Mouse (Mus musculus) embryonic facial prominence, embryonic 12.5 days (tissue): ENCODE results near the gene Pfdn6. TPM values are rescaled to one million over a fixed set of nuclear protein-coding genes. Genes with fewer than 3 reads are reported as not detected.
"Not testable (repeated sequence)": the region's sequence is repeated elsewhere in the genome, so short reads cannot be mapped to it uniquely, and the experiment has no call there.

Experiments
- ATAC-seq: fragments of 200-750 bp; cut with Nextera tagmentation; 2 replicates; pipeline ENCODE4 v1.8.0; 2017; ENCODE audit not compliant: insufficient number of reproducible peaks, insufficient read depth, low FRiP score, low TSS enrichment
- H3K27ac ChIP-seq: fragments of 300-500 bp; sonication (generic); 2 replicates; pipeline ENCODE4 v1.5.1; 2016; ENCODE audit warnings: mild to moderate bottlenecking
- H3K27me3 ChIP-seq: fragments of 300-500 bp; sonication (generic); 2 replicates; pipeline ENCODE4 v1.6.1; 2016; ENCODE audit warnings: mild to moderate bottlenecking, moderate library complexity
- H3K36me3 ChIP-seq: fragments of 300-500 bp; sonication (generic); 2 replicates; pipeline ENCODE4 v1.6.1; 2016; ENCODE audit warnings: mild to moderate bottlenecking
- H3K4me1 ChIP-seq: fragments of 300-500 bp; sonication (generic); 2 replicates; pipeline ENCODE4 v1.6.1; 2016
- H3K4me2 ChIP-seq: fragments of 300-500 bp; sonication (generic); replicated peaks from 2 replicates; pipeline ENCODE4 v1.6.1; 2016; ENCODE audit warnings: mild to moderate bottlenecking, moderate library complexity
- H3K4me3 ChIP-seq: fragments of 300-500 bp; sonication (generic); 2 replicates; pipeline ENCODE4 v1.5.1; 2016; ENCODE audit warnings: mild to moderate bottlenecking
- H3K9ac ChIP-seq: fragments of 300-500 bp; sonication (generic); 2 replicates; pipeline ENCODE4 v1.6.1; 2016; ENCODE audit warnings: mild to moderate bottlenecking, moderate library complexity
- H3K9me3 ChIP-seq: fragments of 300-500 bp; sonication (generic); 2 replicates; pipeline ENCODE4 v1.6.1; 2016; ENCODE audit warnings: mild to moderate bottlenecking, moderate library complexity
- WGBS: fragments of 180-500 bp; shearing (Covaris S2); methylation state at CpG from one replicate; pipeline ENCODE4 v1.1.7; 2016; 5-methylcytosine and 5-hydroxymethylcytosine counted together
- polyA plus RNA-seq: library from polyadenylated mRNA; unstranded; fragments of >200 nt; fragmentation: Nextera tagmentation; extraction: Ambion mirVana; gene quantifications from 2 replicates; pipeline ENCODE4 v1.2.1, GENCODE M21; 2016

The Pfdn6 gene
- polyA plus RNA-seq, 1 experiment from 2014 or later: 184 TPM

GRCm38 (mm10) chr17:33900989-33901314 is 39.2 kb downstream of the Pfdn6 start:
- no peak for ATAC-seq
- 77% methylated on average over 4 of the region's 4 CpGs for WGBS

GRCm38 (mm10) chr17:33900281-33900988 is 39.7 kb downstream of the Pfdn6 start:
- Histone ChIP-seq H3K36me3 (no peaks in the 10 kb centered on the region), H3K9ac (no peak overlapping the region), H3K27ac (no peak overlapping the region), H3K4me3 (no peak overlapping the region), H3K27me3 (no peaks in the 10 kb centered on the region), H3K9me3 (no peaks in the 10 kb centered on the region), H3K4me2 (no peak overlapping the region), H3K4me1 (no peaks in the 10 kb centered on the region)
- WGBS: 66% methylated on average over 7 of the region's 7 CpGs
- ATAC-seq: no peak

More at GRCm38 (mm10) chr17:33900989-33901314, 39.2 kb downstream of the Pfdn6 start:
- Histone ChIP-seq H3K4me3 (no peak overlapping the region), H3K36me3 (no peaks in the 10 kb centered on the region), H3K27ac (no peak overlapping the region), H3K9me3 (no peaks in the 10 kb centered on the region), H3K27me3 (no peaks in the 10 kb centered on the region), H3K4me1 (no peaks in the 10 kb centered on the region), H3K9ac (no peak overlapping the region), H3K4me2 (no peak overlapping the region)

- H3K27ac ChIP-seq: no peak overlapping the region
- H3K36me3 ChIP-seq: no peaks in the 10 kb centered on the region
- H3K9me3 ChIP-seq: no peaks in the 10 kb centered on the region
- no peak overlapping the region for H3K9ac ChIP-seq
- WGBS: 83% methylated on average over 4 of the region's 4 CpGs
- no peaks in the 10 kb centered on the region for H3K4me1 ChIP-seq
- H3K4me2 ChIP-seq: no peak overlapping the region
- no peaks in the 10 kb centered on the region for H3K27me3 ChIP-seq
- ATAC-seq: no peak
- no peak overlapping the region for H3K4me3 ChIP-seq
These were observed 40.5 kb downstream of the Pfdn6 start for GRCm38 (mm10) chr17:33899642-33900041.

GRCm38 (mm10) chr17:33898193-33898592 is 42.0 kb downstream of the Pfdn6 start:
- not testable (repeated sequence) for H3K27me3 ChIP-seq, H3K9me3 ChIP-seq, H3K4me3 ChIP-seq, H3K4me2 ChIP-seq, ATAC-seq, H3K9ac ChIP-seq, H3K27ac ChIP-seq, H3K4me1 ChIP-seq, H3K36me3 ChIP-seq
- 85% methylated on average over 4 of the region's 4 CpGs for WGBS

- no peaks in the 10 kb centered on the region for H3K36me3 ChIP-seq
- H3K27me3 ChIP-seq: no peaks in the 10 kb centered on the region
- H3K27ac ChIP-seq: no peak overlapping the region
- no peak overlapping the region for H3K4me3 ChIP-seq
- no peak overlapping the region for H3K9ac ChIP-seq
- H3K9me3 ChIP-seq: no peaks in the 10 kb centered on the region
- 36% methylated on average over 6 of the region's 6 CpGs for WGBS
- no peaks in the 10 kb centered on the region for H3K4me1 ChIP-seq
- ATAC-seq: no peak
- no peak overlapping the region for H3K4me2 ChIP-seq
These were observed 42.9 kb downstream of the Pfdn6 start for GRCm38 (mm10) chr17:33897114-33897794.

GRCm38 (mm10) chr17:33893011-33893410 is 47.1 kb downstream of the Pfdn6 start:
- not testable (repeated sequence) for H3K36me3 ChIP-seq, H3K9ac ChIP-seq, H3K4me3 ChIP-seq, H3K27me3 ChIP-seq, H3K27ac ChIP-seq, H3K9me3 ChIP-seq, H3K4me2 ChIP-seq, ATAC-seq, H3K4me1 ChIP-seq
- WGBS: 74% methylated on average over 4 of the region's 4 CpGs

- H3K27ac ChIP-seq: no peak overlapping the region
- no peak overlapping the region for H3K4me2 ChIP-seq
- H3K27me3 ChIP-seq: no peaks in the 10 kb centered on the region
- ATAC-seq: no peak
- H3K4me1 ChIP-seq: peaks cover 10% of the 10 kb centered on the region
- H3K4me3 ChIP-seq: no peak overlapping the region
- H3K9me3 ChIP-seq: no peaks in the 10 kb centered on the region
- H3K36me3 ChIP-seq: no peaks in the 10 kb centered on the region
- WGBS: 22% methylated on average over 7 of the region's 7 CpGs
- no peak overlapping the region for H3K9ac ChIP-seq
These were observed 47.7 kb downstream of the Pfdn6 start for GRCm38 (mm10) chr17:33892429-33892828.

GRCm38 (mm10) chr17:33891892-33892291 is 48.3 kb downstream of the Pfdn6 start:
- not testable (repeated sequence) for H3K4me2 ChIP-seq, H3K9ac ChIP-seq, H3K9me3 ChIP-seq, H3K4me3 ChIP-seq, ATAC-seq, H3K27me3 ChIP-seq, H3K27ac ChIP-seq, H3K36me3 ChIP-seq
- H3K4me1 ChIP-seq: peaks cover 10% of the 10 kb centered on the region
- WGBS: 72% methylated on average over 6 of the region's 6 CpGs

GRCm38 (mm10) chr17:33891357-33891756 is 48.8 kb downstream of the Pfdn6 start:
- ATAC-seq: no peak
- Histone ChIP-seq H3K4me1 (peaks cover 10% of the 10 kb centered on the region), H3K27ac (no peak overlapping the region), H3K27me3 (no peaks in the 10 kb centered on the region), H3K4me3 (no peak overlapping the region), H3K9ac (no peak overlapping the region), H3K36me3 (no peaks in the 10 kb centered on the region), H3K9me3 (no peaks in the 10 kb centered on the region), H3K4me2 (no peak overlapping the region)
- WGBS: 69% methylated on average over 2 of the region's 2 CpGs

GRCm38 (mm10) chr17:33890533-33891059 is 49.5 kb downstream of the Pfdn6 start, which contains the start of gene Kifc1:
Gene Kifc1, minus strand, starts transcription at chr17:33890661.
- Histone ChIP-seq H3K4me3 (peak within 1 kb of the TSS; percentile 78), H3K9me3 (no peaks in the 10 kb centered on the region), H3K27me3 (no peaks in the 10 kb centered on the region), H3K36me3 (peaks cover 4% of the 10 kb centered on the region), H3K4me1 (peaks cover 10% of the 10 kb centered on the region), H3K27ac (peak within 1 kb of the TSS; percentile 76), H3K4me2 (peak within 1 kb of the TSS; percentile 64), H3K9ac (peak within 1 kb of the TSS; percentile 70)
- 1% methylated on average over 49 of the region's 49 CpGs for WGBS
- ATAC-seq: peak; percentile 98

- WGBS: 0% methylated on average over 37 of the region's 44 CpGs
- peak overlapping the region; percentile 70 for H3K9ac ChIP-seq
- not testable (repeated sequence) for H3K36me3 ChIP-seq, H3K9me3 ChIP-seq, H3K27me3 ChIP-seq
- peak overlapping the region; percentile 76 for H3K27ac ChIP-seq
- peak overlapping the region; percentile 64 for H3K4me2 ChIP-seq
- ATAC-seq: peak; percentile 39
- peaks cover 10% of the 10 kb centered on the region for H3K4me1 ChIP-seq
- H3K4me3 ChIP-seq: peak overlapping the region; percentile 78
These were observed 50.1 kb downstream of the Pfdn6 start for GRCm38 (mm10) chr17:33889941-33890532.
